Mouse (Mus musculus) spleen, adult 2 months (tissue): Measurements from ENCODE around the gene Stk17b.

Experiments used
- CTCF ChIP-seq: fragments of 200-500 bp; IDR thresholded peaks from 2 replicates; pipeline ENCODE4 v1.5.1; 2011; ENCODE audit warnings: mild to moderate bottlenecking, inconsistent platforms; ENCODE audit not compliant: insufficient read depth, insufficient read length, insufficient replicate concordance; ENCODE audit errors: extremely low read depth
- POLR2A ChIP-seq: fragments of 200-500 bp; IDR thresholded peaks from 2 replicates; pipeline ENCODE4 v1.6.1; 2011; ENCODE audit warnings: low read depth, low read length, inconsistent platforms

- TF ChIP-seq CTCF (no peak), POLR2A (no peak)
Measured at GRCm38 (mm10) chr1:53711069-53711468, 74.0 kb downstream of the Stk17b start.
